Mouse (Mus musculus): Measurements from ENCODE around the gene Man2b1. TPM values are rescaled to one million over a fixed set of nuclear protein-coding genes. Genes with fewer than 3 reads are reported as not detected.

Man2b1 gene
- total RNA-seq (2021): 10 to 100 TPM in 1 of 2 experiments, 1 to 10 TPM in 1; 7.3 to 12.6 TPM
- long read RNA-seq, experiment 1, partial matches to known transcripts: 1 of 7 reads
- long read RNA-seq, experiment 1, other reads (novel, unspliced or antisense): 2 of 7 reads
- long read RNA-seq, experiment 2, partial matches to known transcripts: 4 of 11 reads
- long read RNA-seq, experiment 2, other reads (novel, unspliced or antisense): 3 of 11 reads

- DNase-seq: peak; percentile 88
Measured at GRCm38 (mm10) chr8:85083108-85083813, at the start of gene Man2b1. Gene Man2b1, plus strand, starts transcription at chr8:85083270.

GRCm38 (mm10) chr8:85033867-85034266, 49.2 kb upstream of the Man2b1 start:
- DNase-seq: no peak

- peak; percentile 50 for DNase-seq
Measured at GRCm38 (mm10) chr8:85034764-85035163, 48.3 kb upstream of the Man2b1 start.

- no peak for DNase-seq
Measured at GRCm38 (mm10) chr8:85035165-85035727, 47.8 kb upstream of the Man2b1 start.

- no peak for DNase-seq
Measured at GRCm38 (mm10) chr8:85035728-85036310, 47.3 kb upstream of the Man2b1 start.

GRCm38 (mm10) chr8:85036381-85036717, 46.7 kb upstream of the Man2b1 start:
- DNase-seq: no peak

GRCm38 (mm10) chr8:85036718-85037365, 46.2 kb upstream of the Man2b1 start, which contains the start of gene Tnpo2:
Gene Tnpo2, plus strand, starts transcription at chr8:85036915.
- peak; percentile 91 for DNase-seq

GRCm38 (mm10) chr8:85037366-85037680, 45.7 kb upstream of the Man2b1 start:
- no peak for DNase-seq

GRCm38 (mm10) chr8:85037681-85038531, 45.2 kb upstream of the Man2b1 start:
- peak; percentile 45 for DNase-seq

- no peak for DNase-seq
Measured at GRCm38 (mm10) chr8:85043619-85044018, 39.5 kb upstream of the Man2b1 start.

GRCm38 (mm10) chr8:85057367-85057766, 25.7 kb upstream of the Man2b1 start:
- DNase-seq: no peak

GRCm38 (mm10) chr8:85059879-85060616, 23.0 kb upstream of the Man2b1 start, which contains the start of gene Fbxw9:
Gene Fbxw9, plus strand, starts transcription at chr8:85060055.
- DNase-seq: peak; percentile 73

GRCm38 (mm10) chr8:85062603-85063002, 20.5 kb upstream of the Man2b1 start:
- DNase-seq: no peak

- no peak for DNase-seq
Measured at GRCm38 (mm10) chr8:85065213-85065612, 17.9 kb upstream of the Man2b1 start.

GRCm38 (mm10) chr8:85067155-85067554, 15.9 kb upstream of the Man2b1 start:
- DNase-seq: no peak

GRCm38 (mm10) chr8:85067982-85068381, 15.1 kb upstream of the Man2b1 start, which contains the start of gene Gm5741:
Gene Gm5741, minus strand, starts transcription at chr8:85067982.
- DNase-seq: no peak

- no peak for DNase-seq
Measured at GRCm38 (mm10) chr8:85071041-85071440, 12.0 kb upstream of the Man2b1 start.

GRCm38 (mm10) chr8:85071514-85072281, 11.4 kb upstream of the Man2b1 start, which contains the start of gene Dhps:
Gene Dhps, plus strand, starts transcription at chr8:85071757.
- DNase-seq: peak; percentile 88

GRCm38 (mm10) chr8:85072364-85072929, 10.6 kb upstream of the Man2b1 start:
- DNase-seq: no peak
